Mouse (Mus musculus) olfactory bulb, adult 2 months (tissue): ENCODE measurements around the gene Kcnq1.

Experiments used
- CTCF ChIP-seq: fragments of 200-500 bp; IDR thresholded peaks from 2 replicates; pipeline ENCODE4 v1.5.1; 2012; ENCODE audit warnings: low read depth, mild to moderate bottlenecking, low read length, moderate library complexity; ENCODE audit not compliant: insufficient read depth
- POLR2A ChIP-seq: fragments of 200-500 bp; IDR thresholded peaks from 2 replicates; pipeline ENCODE4 v1.6.1; 2012; ENCODE audit warnings: mild to moderate bottlenecking, low read depth, low read length, moderate library complexity; ENCODE audit not compliant: insufficient read depth

DNA sequence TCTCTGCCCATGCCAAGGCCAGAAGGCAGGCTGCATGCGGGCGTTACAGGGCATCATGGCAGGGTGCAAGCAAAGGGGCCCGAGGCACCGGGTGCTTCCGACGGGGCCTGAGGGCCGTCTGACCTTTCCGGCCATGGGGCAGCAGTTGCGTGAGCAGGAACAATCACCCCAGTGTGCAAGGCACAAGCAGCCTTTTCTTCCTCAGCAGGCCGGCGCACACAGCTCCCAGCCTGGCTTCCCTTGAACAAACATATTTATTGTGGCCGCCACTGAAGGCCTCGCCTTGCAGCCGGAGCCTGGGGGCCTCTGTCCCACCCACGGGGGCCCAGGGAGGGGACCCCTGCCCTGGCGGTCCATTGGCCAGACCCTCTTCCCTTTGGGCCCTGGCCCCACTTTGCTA lies 218.9 kb downstream of the Kcnq1 start:
- TF ChIP-seq POLR2A (no peak), CTCF (no peak)
